Mouse (Mus musculus) heart, embryonic 15.5 days (tissue): ENCODE measurements around the gene Rrm1. TPM values are rescaled to one million over a fixed set of nuclear protein-coding genes. Genes with fewer than 3 reads are reported as not detected.

Source experiments
- ATAC-seq: fragments of 200-750 bp; cut with Nextera tagmentation; replicated peaks from 2 replicates; pipeline ENCODE4 v1.8.0; 2017; ENCODE audit warnings: low read depth, moderate TSS enrichment; ENCODE audit not compliant: insufficient number of reproducible peaks, insufficient read depth, low FRiP score
- H3K27ac ChIP-seq: fragments of 300-500 bp; sonication (generic); 2 replicates; pipeline ENCODE4 v1.5.1; 2015; ENCODE audit warnings: mild to moderate bottlenecking, inconsistent platforms
- H3K27me3 ChIP-seq: fragments of 300-500 bp; sonication (generic); 2 replicates; pipeline ENCODE4 v1.6.1; 2015; ENCODE audit warnings: inconsistent platforms
- H3K36me3 ChIP-seq: fragments of 300-500 bp; sonication (generic); 2 replicates; pipeline ENCODE4 v1.6.1; 2015; ENCODE audit warnings: mild to moderate bottlenecking, inconsistent platforms
- H3K4me1 ChIP-seq: fragments of 300-500 bp; sonication (generic); replicated peaks from 2 replicates; pipeline ENCODE4 v1.6.1; 2015; ENCODE audit warnings: inconsistent platforms
- H3K4me2 ChIP-seq: fragments of 300-500 bp; sonication (generic); 2 replicates; pipeline ENCODE4 v1.6.1; 2015; ENCODE audit warnings: inconsistent platforms, mild to moderate bottlenecking, moderate library complexity
- H3K4me3 ChIP-seq: fragments of 300-500 bp; sonication (generic); 2 replicates; pipeline ENCODE4 v1.5.1; 2015; ENCODE audit warnings: mild to moderate bottlenecking, inconsistent platforms
- H3K9ac ChIP-seq: fragments of 300-500 bp; sonication (generic); 2 replicates; pipeline ENCODE4 v1.6.1; 2015; ENCODE audit warnings: mild to moderate bottlenecking, inconsistent platforms
- H3K9me3 ChIP-seq: fragments of 300-500 bp; sonication (generic); replicated peaks from 2 replicates; pipeline ENCODE4 v1.6.1; 2016; ENCODE audit warnings: inconsistent platforms
- WGBS: fragments of 180-500 bp; shearing (Covaris S2); methylation state at CpG from one replicate; pipeline ENCODE4 v1.1.7; 2015; ENCODE audit warnings: mixed read lengths; 5-methylcytosine and 5-hydroxymethylcytosine counted together
- polyA plus RNA-seq: library from polyadenylated mRNA; unstranded; fragments of >200 nt; fragmentation: Nextera tagmentation; extraction: Ambion mirVana; gene quantifications from 2 replicates; pipeline ENCODE4 v1.2.1, GENCODE M21; 2015

The Rrm1 gene
- polyA plus RNA-seq, 1 experiment from 2014 or later, result 99.0 TPM

DNA sequence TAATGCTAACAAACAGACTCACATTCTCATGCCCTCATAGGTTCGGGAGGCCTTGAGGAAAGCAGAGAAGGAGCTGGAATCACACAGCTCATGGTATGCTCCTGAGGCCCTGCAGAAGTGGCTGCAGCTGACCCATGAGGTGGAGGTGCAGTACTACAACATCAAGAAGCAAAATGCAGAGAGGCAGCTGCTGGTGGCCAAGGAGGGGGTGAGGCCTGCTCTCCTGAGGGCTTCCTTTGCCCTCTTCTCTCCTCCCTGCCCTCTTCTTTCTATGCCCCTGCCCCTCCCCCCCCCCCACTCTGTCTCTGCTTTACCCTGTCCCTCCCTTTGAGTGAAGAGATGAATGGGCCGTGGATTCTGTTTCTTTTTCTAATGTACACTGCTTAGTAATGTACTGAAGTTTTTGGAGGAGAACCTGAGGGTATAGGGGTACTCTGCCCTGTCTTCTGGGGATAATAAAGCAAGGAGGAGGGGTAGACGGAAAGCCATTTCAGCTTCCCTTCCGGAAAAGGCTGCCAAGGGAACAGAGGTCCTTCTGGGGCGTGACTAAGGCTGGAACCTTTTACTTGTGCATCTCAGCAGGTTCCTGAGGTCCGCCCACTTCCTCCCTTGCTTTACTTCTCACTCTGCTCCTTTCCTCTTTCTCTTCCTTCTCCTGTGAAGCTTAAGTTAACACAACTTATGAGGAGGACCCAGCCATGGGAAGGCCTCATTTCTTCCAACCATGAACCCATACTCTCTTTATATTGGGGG lies 15.4 kb upstream of the Rrm1 start:
- Histone ChIP-seq H3K36me3 (no peaks in the 10 kb centered on the region), H3K9ac (no peak overlapping the region), H3K4me2 (no peak overlapping the region), H3K9me3 (no peaks in the 10 kb centered on the region), H3K4me1 (no peaks in the 10 kb centered on the region), H3K27ac (no peak overlapping the region), H3K27me3 (no peaks in the 10 kb centered on the region), H3K4me3 (no peak overlapping the region)
- no peak; the same call in 1 of the 2 replicates for ATAC-seq
- WGBS, result 60% methylated on average over 6 of the region's 6 CpGs

DNA sequence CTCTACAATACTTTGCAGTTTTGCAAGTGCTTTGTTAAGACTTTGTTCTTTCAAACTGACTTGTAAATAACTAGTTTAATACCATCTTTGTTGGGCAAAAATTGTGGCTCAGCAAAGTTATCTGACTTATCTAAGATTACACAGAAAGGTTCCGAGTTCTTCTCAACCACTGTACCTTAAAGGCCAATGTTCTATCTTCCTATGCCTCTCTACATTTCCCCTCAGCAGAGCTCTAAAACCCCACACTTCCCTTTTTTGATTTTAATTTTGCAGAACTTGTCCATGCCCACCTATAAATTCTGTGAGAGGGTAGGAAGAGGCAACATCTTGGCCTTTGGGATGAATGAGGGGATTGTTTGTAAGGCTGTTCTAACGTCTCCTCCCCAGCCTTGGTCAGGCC lies 7.2 kb upstream of the Rrm1 start:
- H3K9ac ChIP-seq, result no peak overlapping the region
- no peaks in the 10 kb centered on the region for H3K27me3 ChIP-seq
- H3K4me1 ChIP-seq, result no peaks in the 10 kb centered on the region
- no peak overlapping the region for H3K27ac ChIP-seq
- no peak overlapping the region for H3K4me2 ChIP-seq
- no peak for ATAC-seq
- H3K9me3 ChIP-seq, result no peaks in the 10 kb centered on the region
- 70% methylated on average over 2 of the region's 2 CpGs for WGBS
- no peaks in the 10 kb centered on the region for H3K36me3 ChIP-seq
- no peak overlapping the region for H3K4me3 ChIP-seq

DNA sequence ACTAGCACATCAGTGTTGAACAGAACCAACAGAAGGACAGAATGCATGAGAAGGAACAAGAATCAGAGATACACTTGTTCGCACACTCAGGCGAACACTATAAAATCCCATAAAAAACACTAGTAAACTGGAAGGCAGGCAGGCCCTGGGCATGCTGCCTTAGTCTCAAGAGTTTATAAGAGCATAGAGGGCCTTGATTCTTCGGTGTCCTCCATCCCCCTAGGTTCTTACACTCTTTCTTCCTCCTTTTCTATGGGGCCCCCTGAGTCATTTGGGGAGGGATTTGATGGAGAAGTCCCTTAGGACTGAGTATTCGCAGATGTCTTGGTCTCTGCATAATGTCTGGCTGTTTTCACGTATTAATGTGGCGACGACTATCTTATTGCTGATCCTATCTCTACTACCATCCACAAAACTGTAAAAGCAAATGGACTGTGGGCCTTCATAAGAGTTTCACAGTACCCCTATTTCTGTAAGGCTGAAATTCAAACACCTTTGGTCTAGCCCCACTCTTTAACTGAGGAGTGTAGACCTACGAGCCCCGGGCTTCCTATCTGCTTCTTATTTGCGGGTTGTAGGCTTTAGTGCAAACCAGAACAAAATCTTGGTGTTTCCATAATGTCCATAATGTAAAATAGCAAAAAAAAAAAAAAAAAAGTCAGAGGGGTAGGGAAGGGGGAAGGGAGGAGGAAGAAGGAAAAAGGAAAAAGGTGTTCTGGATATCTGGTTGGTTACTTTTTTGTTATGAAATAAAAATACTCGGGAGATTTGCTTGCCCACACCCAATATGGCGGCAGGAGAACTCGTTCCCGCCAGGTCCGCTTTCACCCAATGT lies 456 bp upstream of the Rrm1 start:
- no peaks in the 10 kb centered on the region for H3K9me3 ChIP-seq
- H3K4me2 ChIP-seq, result peak overlapping the region; percentile 37
- H3K4me3 ChIP-seq, result peak overlapping the region; percentile 77
- H3K27me3 ChIP-seq, result no peaks in the 10 kb centered on the region
- WGBS, result 53% methylated on average over 15 of the region's 15 CpGs
- H3K9ac ChIP-seq, result no peak overlapping the region
- no peak for ATAC-seq
- H3K27ac ChIP-seq, result no peak overlapping the region
- H3K4me1 ChIP-seq, result peaks cover 20% of the 10 kb centered on the region
- peaks cover 8% of the 10 kb centered on the region for H3K36me3 ChIP-seq

DNA sequence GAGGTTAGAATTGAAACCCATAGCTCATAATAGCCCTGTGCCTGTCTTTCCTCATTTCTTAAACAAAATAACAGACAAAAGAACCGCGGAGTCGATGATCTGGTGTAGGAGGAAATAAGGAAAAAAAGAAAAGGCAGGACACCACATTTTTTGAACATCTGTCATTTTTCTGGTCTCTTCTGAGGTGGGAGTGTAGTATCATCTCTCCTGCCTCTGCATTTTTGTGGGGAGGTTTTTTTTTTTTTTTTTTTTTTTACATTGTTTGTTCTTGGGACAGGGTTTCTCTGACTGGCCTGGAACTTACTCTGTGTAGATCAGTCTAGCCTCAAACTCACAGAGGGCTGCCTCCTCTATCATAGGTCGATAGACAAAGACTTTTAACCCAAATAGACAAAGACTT lies 937 bp downstream of the Rrm1 start:
- no peak for ATAC-seq
- Histone ChIP-seq H3K4me2 (peak overlapping the region; percentile 71), H3K27me3 (no peaks in the 10 kb centered on the region), H3K9me3 (no peaks in the 10 kb centered on the region), H3K36me3 (peaks cover 21% of the 10 kb centered on the region), H3K4me1 (peaks cover 20% of the 10 kb centered on the region), H3K9ac (peak overlapping the region; percentile 76), H3K27ac (peak overlapping the region; percentile 73), H3K4me3 (peak overlapping the region; percentile 77)
- 2% methylated on average over 4 of the region's 4 CpGs for WGBS

DNA sequence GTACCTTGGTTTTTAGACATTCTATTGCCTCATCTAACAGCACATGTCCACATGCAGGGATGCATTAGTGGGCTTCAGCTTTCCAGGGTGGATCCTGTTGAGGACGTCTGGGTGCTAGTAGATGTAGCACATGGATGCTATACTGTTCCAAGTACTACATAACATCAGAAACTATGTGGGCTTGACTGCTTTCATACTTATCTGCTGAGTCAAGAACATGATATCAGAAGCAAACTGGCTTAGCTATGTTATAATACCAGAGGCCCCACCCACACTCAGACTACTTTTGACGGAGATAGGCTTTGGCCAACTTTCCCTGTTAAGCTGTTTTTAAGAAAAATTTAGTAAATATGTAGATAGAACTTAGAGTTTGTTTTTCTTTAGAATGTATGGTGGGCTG lies 2.8 kb downstream of the Rrm1 start:
- Histone ChIP-seq H3K9me3 (no peaks in the 10 kb centered on the region), H3K27me3 (no peaks in the 10 kb centered on the region), H3K4me1 (peaks cover 20% of the 10 kb centered on the region), H3K27ac (no peak overlapping the region), H3K36me3 (peaks cover 34% of the 10 kb centered on the region), H3K9ac (no peak overlapping the region), H3K4me3 (no peak overlapping the region), H3K4me2 (no peak overlapping the region)
- 49% methylated on average over 2 of the region's 2 CpGs for WGBS
- no peak for ATAC-seq

DNA sequence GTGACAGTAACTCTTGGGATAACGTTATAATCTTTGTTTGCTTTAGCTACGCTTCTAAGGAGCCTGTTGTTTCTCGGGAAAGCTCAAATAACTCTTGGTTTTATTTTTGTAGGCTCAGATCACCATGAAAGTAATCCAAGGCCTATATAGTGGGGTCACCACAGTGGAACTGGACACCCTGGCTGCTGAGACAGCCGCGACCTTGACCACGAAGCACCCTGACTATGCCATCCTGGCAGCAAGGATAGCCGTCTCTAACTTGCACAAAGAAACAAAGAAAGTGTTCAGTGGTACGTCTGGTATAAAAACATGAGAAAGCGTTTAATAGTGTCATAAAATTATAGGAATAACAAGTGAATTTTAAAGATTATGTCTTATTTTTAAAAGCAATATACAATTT lies 4.9 kb downstream of the Rrm1 start:
- H3K36me3 ChIP-seq, result peaks cover 54% of the 10 kb centered on the region
- ATAC-seq, result no peak
- no peak overlapping the region for H3K4me2 ChIP-seq
- no peaks in the 10 kb centered on the region for H3K27me3 ChIP-seq
- peaks cover 20% of the 10 kb centered on the region for H3K4me1 ChIP-seq
- no peaks in the 10 kb centered on the region for H3K9me3 ChIP-seq
- no peak overlapping the region for H3K27ac ChIP-seq
- no peak overlapping the region for H3K9ac ChIP-seq
- 89% methylated on average over 9 of the region's 9 CpGs for WGBS
- no peak overlapping the region for H3K4me3 ChIP-seq

DNA sequence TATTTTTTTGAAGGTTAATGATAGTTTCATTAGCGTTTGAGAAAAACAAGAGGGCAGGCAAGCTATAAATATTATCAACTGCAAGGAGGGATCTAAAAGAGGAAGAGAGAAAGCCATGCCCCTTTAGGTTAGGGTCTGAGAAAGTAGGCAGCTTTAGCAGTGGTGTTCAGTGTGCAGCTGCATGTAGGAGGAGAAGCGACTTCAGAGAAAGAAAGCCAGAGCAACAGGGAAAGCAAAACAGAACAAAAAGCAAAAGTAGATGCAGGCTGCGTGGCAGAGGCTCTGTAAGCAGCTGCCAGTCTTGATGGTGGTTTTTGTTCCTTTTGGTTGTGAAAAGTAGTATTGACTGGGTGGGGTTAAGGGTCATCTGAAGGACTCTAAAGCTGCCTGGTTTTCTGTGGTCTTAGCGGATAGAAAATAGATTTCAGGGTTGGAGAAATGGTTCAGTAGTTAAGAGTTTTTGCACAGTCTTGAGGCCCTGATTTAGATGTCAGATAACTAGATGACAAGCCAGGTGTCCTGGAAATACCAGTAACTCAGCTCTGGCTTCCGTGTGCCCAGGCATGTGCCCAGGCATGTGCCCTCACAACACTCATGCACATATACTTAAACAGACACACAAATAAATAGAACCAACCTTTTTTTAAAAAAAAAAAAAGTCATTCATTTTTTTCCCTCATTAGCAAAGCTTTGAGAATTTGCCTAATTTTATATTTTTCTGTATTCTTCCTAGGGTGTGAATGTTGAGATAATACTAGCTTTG lies 17.3 kb downstream of the Rrm1 start:
- Histone ChIP-seq H3K27me3 (no peaks in the 10 kb centered on the region), H3K36me3 (peaks cover 91% of the 10 kb centered on the region), H3K4me2 (no peak overlapping the region), H3K4me1 (no peaks in the 10 kb centered on the region), H3K4me3 (no peak overlapping the region), H3K9ac (no peak overlapping the region), H3K9me3 (no peaks in the 10 kb centered on the region), H3K27ac (no peak overlapping the region)
- ATAC-seq, result no peak
- WGBS, result 85% methylated on average over 5 of the region's 5 CpGs

DNA sequence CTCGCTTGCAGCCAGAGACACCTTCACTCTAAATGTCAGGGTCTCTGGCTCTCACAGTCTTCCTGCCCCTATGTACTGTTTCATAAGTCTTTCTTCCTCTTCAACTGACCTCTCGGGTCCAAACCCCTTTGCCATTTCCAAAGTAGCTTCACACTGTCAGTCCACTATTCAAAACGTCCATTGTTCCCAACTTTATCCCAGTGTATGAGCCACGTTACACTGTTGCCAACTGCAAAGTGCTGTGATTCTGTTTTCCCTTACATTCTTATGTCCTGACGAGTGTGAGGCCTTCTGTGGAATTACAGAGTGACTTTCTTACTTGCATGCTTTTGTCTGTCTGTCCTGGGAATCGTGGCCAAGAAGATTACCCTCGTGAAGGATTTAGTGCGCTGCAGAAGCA lies 26.1 kb downstream of the Rrm1 start:
- H3K27ac ChIP-seq, result no peak overlapping the region
- ATAC-seq, result no peak
- H3K36me3 ChIP-seq, result peaks cover 70% of the 10 kb centered on the region
- no peaks in the 10 kb centered on the region for H3K9me3 ChIP-seq
- no peaks in the 10 kb centered on the region for H3K27me3 ChIP-seq
- no peaks in the 10 kb centered on the region for H3K4me1 ChIP-seq
- H3K4me3 ChIP-seq, result no peak overlapping the region
- 84% methylated on average over 8 of the region's 8 CpGs for WGBS
- no peak overlapping the region for H3K4me2 ChIP-seq
- H3K9ac ChIP-seq, result no peak overlapping the region

DNA sequence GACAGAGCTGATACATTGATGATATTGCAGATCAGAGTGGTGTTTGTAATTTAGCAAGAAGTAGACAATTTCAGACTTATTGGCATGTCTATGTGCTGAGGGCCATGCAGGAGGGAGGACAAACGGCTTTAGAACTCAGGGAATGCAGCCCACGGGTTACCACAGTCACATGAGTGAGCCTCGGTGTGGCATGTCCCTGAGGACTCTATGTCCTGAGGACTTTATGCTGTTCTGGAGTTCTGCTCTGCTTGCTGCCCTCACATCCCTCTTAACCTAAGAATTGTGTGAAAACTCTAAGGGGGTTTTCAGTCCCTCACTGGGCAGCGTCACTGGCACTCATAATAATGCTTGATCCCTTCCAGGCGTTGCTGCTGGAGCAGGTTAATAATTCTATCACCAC lies 31.2 kb downstream of the Rrm1 start:
- ATAC-seq, result no peak
- no peaks in the 10 kb centered on the region for H3K27me3 ChIP-seq
- no peak overlapping the region for H3K27ac ChIP-seq
- peaks cover 21% of the 10 kb centered on the region for H3K36me3 ChIP-seq
- H3K4me1 ChIP-seq, result no peaks in the 10 kb centered on the region
- WGBS, result 37% methylated on average over 5 of the region's 5 CpGs
- no peak overlapping the region for H3K4me2 ChIP-seq
- H3K9ac ChIP-seq, result no peak overlapping the region
- H3K4me3 ChIP-seq, result no peak overlapping the region
- no peaks in the 10 kb centered on the region for H3K9me3 ChIP-seq

DNA sequence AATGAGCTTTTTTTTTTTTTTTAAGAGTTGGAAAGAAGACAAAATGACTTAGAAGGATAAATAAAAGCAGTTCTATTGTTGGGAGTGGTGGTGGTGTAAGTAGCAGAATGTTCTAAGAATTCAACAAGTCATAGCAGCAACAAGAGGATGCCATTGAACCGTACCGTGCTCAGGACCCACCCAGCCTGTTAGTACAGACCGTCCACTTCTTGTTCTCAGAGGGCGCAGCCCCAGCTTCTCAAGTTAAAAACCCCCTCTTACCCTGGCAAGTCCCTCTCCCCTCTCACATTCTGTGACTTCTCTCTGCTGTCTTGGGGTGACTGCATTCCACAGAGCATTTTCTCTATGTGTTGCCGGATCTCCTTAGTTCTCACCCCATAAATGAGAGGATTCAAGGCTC lies 35.1 kb downstream of the Rrm1 start:
- Histone ChIP-seq H3K4me2 (no peak overlapping the region), H3K36me3 (no peaks in the 10 kb centered on the region), H3K4me3 (no peak overlapping the region), H3K27ac (no peak overlapping the region), H3K4me1 (peaks cover 7% of the 10 kb centered on the region), H3K27me3 (no peaks in the 10 kb centered on the region), H3K9me3 (no peaks in the 10 kb centered on the region), H3K9ac (no peak overlapping the region)
- 83% methylated on average over 5 of the region's 5 CpGs for WGBS
- no peak for ATAC-seq

DNA sequence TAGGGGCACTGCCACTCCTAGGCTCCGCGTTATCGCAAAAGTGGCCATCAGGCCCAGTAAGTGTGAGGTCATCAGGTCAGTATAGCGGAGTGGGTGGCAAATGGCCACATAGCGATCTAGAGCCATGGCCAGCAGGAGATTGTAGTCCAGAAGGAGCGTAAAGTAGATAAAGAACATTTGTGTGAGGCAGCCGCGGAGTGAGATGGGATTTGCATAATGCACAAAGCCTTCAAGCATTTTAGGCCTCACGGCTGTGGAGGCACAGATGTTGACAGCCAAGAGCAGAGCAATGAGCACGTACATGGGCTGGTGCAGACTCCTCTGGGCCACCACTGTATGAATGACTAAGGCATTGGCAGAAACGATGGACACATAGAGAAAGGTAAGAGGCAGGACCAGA lies 35.9 kb downstream of the Rrm1 start:
- H3K4me2 ChIP-seq, result no peak overlapping the region
- peaks cover 7% of the 10 kb centered on the region for H3K4me1 ChIP-seq
- no peak overlapping the region for H3K27ac ChIP-seq
- H3K36me3 ChIP-seq, result no peaks in the 10 kb centered on the region
- no peaks in the 10 kb centered on the region for H3K9me3 ChIP-seq
- H3K4me3 ChIP-seq, result no peak overlapping the region
- ATAC-seq, result no peak
- WGBS, result 73% methylated on average over 11 of the region's 11 CpGs
- H3K27me3 ChIP-seq, result no peaks in the 10 kb centered on the region
- H3K9ac ChIP-seq, result no peak overlapping the region
